Mouse (Mus musculus) adrenal gland (tissue): Measurements from ENCODE around the gene Hoxa3.

Experiments
- intact Hi-C: fragments of 180-260 bp; cut with DNase I; formaldehyde crosslinking; loops from one replicate; pipeline ENCODE4 v1.15.1; 2025

Hoxa3 gene

DNA sequence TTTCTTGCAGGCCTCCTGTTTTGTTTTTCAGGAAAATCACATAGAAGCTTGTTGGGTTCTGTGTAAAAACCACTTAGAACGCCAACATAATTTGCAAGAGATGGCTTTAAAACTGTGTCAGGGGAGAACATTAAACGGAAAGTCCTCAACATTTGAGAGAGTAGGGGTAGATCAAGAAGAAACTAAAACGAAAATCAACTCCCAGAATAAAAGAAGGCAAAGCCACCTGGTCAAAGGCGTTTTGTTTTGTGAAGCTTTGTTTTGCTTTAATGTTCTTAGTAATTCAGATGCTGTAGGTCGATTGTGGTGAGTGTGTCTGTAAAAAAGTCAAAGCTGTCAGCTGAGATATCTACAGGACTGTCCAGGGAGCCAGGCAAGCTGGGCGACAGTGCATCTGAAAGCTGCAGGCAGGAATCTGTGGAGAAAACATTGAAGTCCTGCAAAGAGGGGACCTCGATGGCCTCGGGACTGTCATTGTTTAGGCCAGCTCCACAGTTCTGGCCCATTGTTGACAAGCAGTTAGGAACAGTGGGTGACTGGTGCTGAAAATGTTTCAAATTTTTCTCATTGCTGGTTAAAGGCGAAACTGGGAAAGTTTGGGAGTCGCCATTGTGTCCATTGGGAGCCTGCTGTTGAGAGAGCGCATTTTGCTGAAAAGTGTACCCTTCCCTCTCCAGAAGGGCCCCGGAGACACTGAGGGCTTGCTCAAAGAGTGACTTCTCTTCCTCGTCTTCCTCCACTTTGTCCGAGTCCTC is 50.3 kb downstream of the Hoxa3 start:
- intact Hi-C loops: loop anchor here (5.0 kb wide), 2 partner anchors 40 to 155 kb away; partner anchors contain the start of gene Hoxa5

DNA sequence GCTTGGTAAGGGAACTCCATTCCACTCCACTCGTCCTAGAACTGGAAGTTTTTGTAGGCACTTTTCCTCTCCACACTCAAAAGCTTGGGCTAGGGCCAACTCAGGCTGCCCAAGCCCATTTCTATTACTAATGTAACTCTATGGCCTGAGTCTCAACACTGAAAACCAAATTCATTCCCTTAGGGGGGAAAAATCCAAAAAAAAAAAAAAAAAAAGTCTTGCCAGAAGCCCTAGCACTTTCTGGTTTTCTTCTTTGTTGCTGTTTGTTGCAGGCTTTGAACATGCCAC is 51.1 kb downstream of the Hoxa3 start:
- intact Hi-C loops: loop anchor here (5.0 kb wide), 2 partner anchors 40 to 155 kb away; partner anchors contain the start of gene Hoxa5

DNA sequence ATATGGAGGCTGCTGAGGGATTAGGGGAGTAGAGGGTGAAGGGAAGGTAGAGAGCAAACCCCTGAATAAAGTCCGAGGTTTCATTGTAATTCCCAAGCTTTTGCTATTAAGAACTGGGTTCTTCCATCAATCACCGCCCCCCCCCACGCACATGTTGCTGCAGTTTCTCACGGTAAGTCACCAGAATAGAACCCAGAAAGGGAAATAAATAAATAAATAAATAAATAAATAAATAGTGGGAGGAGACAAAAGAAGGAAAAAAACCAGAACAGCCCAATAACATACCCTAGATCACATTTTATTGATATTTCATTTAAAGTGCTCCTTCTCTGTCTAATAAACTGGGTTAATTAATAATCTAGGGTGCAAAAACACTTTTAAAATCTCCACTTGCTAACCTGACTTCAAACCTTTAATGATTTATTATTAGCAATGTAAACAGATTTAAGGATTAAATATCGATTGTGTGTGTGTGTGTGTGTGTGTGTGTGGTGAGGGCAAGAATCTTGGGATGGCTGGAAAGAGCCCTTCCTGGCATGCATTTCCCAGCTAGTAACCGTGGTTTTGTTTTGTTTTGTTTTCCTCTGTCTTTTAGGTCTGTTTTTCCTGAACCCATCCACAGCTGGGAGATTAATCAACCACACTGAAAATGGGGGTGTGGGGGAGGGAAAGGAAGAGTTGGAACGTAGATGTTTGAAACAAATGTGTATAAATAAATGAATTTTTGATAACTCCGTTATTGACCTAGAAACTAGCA is 51.6 kb downstream of the Hoxa3 start:
- intact Hi-C loops: loop anchor here (5.0 kb wide), 2 partner anchors 41 to 154 kb away; partner anchors contain the start of gene Hoxa5

DNA sequence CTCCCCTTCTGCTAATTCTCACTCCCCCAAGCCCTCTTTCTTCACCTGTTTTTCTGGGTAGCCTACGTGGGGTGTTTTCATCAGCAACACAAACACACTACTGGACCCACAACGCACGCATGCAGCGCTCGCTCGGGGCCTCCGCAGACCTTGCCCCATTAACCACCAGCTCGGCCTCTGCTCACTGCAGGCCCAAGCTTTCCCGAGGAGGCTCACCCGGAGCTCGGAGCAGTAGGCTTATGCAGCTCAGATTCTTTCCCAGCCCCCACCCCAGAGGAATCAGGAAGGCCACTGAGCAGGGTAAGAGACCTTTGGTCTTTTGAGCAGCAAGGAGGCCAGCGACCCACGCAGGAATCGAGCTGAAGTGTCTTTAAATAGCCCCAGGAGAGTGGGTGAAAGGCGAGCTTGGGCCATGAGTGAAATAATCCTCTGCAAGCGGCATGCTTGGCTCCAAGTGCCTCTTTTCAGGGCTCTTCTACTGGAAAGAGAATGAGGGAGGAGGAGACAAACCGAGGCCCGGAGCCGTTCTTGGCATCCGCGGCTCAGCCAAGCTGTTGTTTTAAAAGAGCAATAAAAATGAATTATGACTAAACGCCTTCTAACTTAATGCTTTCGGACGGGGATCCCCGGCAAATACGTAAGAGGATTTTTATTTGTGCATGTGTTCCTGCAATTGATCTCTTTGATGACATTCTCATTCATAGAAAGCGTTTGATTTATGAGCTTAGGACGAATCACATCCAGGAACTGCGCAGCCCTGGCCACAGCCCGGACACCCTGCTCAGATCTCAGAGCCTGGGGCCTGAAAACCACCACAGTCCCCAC is 52.4 kb downstream of the Hoxa3 start:
- intact Hi-C loops: loop anchor here (5.0 kb wide), 2 partner anchors 42 to 153 kb away; partner anchors contain the start of gene Hoxa5

DNA sequence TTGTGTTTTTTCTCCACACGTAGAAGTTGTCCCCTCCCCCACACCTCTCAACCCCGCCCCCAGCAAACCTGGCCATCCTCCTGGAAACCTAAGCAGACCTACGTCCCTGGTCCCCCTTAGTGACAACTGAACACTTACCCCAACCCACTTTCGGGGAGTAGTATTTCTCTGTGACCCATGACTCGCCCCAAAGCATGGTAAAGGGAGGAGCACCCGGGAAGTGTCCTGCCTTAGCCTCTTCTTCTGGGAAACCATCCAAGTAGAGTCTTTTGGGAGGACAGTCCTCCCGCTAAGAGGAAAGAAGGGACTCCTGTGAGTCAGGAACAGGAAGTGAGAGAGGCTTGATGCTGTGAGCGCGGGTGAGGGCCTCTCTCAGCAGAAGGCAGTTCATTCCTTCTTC is 53.2 kb downstream of the Hoxa3 start:
- intact Hi-C loops: loop anchor here (5.0 kb wide), 2 partner anchors 42 to 153 kb away; partner anchors contain the start of gene Hoxa5

DNA sequence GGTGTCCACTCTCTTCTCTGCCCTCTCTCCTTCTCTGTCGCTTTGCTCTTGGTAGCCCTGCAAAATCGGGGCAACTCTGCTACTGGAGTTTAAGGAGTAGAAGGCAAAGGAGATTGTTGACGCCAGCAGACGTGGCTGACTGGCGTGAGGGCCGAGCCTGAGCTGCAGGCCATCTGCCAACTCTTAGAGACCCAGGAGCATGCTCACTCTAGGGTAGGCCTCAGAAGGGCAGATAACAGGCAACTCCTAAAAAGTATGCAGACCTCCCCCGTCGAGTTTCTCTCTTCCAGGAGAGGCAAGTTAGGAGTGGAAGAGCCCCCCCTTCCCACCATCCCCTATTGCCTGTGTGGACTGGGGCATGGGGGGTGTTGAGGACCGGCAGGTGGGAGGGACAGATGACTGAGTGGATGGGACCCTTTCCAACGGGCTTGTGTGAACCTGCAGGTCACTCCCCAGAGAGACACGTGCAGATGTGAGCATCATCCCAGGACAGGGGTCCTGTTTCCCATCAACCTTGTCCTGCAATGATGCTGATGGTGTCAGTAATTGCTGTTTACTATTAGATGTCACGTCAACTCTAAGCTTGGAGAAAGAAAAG is 53.9 kb downstream of the Hoxa3 start:
- intact Hi-C loops: no loop called here

DNA sequence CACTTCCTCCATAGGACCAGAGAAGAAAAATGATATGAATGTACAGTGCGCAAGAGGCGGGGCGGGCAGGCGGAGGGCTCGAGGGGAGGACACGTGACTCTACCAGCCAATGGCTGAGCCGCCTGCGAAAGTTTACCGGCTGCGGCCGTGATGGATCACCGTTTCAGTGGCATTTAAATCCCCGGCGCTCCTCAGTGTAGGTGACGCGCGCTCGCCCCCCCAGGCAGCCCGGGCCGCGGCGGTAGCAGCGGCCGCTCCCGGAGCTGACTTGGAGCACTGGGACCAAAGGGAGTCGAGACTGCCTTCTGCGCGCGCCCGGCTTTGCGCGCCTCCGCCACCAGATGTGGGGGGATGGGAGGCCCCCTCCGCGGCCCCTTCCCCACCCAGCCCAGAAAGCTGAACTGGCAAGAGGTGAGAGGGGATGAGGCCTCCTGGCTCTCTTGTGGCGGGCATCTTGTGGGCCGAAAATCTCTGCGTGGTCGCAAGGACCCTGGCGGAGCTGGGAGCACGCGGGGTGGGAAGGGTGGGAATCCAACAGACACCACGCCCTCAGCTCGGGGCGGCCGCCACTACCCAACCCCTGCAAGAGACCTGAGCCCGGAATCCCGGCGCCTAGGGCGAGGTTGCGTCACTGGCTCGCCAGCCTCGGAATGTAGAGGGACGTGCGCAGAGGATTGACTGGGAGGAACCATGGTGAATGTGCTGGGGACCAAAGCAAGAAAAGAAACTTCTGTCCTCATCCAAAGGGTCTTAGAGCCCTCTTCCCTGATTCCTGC is 54.7 kb downstream of the Hoxa3 start, which contains the start of gene Hoxa1:
TSS of gene Hoxa1 (minus strand) at position 42 of the 776 bp plus-strand sequence.
- intact Hi-C loops: no loop called here

DNA sequence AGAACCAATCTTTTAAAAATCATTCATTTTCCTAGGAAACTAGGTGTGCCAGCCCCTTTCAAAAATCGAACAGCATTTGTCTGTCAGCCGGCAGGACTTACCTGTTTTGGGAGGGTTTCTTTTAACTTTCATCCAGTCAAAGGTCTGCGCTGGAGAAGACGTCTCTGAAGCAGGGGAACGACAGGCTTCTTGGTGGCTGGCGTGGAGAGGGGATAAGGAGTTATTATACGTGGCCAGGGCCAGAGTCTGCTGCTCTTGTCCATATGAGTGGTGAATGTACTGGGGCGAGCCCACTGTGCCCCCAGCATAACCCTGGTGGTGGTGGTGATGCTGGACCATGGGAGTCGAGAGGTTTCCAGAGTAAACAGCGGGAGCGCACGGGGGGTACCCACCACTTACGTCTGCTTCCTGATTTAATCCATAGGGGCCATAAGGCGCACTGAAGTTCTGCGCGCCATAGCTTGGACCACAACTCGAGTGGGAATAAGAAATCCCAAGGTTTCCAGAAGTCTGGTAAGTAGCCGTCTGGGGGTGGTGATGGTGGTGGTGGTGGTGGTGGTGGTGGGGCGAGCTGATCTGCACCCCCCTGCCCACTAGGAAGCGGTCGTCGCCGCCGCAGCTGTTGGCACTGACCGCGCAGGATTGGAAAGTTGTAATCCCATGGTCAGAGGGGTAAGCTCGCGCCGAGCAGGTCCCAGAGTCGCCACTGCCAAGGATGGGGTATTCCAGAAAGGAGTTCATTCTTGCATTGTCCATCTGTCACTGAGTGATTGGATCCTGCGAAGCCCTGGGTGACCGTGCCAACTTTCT is 55.5 kb downstream of the Hoxa3 start:
- intact Hi-C loops: no loop called here

DNA sequence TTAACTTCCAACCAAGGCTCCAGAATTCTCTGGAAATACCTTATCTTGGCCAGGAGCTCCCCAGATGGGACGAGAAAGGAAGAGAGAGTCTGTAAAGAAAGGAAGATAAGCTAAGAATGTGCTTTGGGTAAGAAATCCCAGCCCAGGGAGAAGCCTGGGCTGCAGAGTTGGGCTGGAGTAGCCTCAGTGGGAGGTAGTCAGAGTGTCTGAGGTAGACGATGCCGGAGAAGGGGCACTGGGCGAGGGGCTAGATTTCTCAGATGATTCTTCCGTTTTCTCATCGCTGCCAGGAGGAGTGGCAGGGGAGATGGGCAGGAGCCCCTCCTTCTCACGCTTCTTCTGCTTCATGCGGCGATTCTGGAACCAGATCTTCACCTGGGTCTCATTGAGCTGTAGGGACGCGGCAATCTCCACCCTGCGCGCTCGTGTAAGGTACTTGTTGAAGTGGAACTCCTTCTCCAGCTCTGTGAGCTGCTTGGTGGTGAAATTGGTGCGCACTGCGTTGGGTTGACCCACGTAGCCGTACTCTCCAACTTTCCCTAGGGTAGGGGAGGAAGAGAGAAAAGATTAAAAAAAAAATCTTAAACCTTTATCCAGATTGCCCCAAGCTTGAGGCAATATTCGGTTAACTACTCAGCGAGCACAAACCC is 56.5 kb downstream of the Hoxa3 start:
- intact Hi-C loops: no loop called here

DNA sequence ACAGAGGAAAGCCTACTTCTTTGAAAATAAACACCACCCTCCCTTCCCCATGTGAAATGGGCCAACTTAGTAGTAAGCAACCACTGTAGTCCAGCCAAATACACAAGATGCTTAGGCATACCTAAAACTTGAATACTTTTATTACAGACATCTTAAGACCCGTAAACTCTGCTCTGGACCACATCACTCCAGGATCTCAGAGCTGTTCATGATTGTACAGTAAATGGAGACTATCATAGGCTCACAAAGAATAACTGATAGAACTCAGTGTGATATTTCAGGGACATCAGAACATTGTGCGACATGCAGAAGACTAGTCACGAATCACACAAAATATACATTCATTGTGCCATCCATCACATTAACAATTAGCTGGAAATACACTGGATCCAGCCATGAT is 57.7 kb downstream of the Hoxa3 start:
- intact Hi-C loops: no loop called here

DNA sequence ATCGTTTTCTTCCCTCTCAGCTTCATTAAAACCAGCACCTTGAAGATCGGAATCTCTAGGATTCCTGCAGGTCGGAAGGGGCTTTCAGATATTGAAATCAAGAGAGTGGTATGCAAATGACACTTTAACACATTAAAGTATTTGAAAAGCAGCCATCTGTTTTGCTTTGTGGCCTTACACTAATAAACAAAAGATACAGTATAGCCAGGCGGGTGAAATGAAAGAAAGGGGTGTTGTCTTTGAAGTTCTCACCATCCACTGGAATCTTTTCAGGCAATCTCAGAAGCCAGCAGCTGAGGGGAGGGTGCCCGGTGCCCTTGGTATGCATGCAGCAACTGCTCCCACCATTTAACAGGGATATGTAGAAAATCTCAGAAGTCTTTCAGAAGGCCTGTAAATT is 59.1 kb downstream of the Hoxa3 start:
- intact Hi-C loops: no loop called here

DNA sequence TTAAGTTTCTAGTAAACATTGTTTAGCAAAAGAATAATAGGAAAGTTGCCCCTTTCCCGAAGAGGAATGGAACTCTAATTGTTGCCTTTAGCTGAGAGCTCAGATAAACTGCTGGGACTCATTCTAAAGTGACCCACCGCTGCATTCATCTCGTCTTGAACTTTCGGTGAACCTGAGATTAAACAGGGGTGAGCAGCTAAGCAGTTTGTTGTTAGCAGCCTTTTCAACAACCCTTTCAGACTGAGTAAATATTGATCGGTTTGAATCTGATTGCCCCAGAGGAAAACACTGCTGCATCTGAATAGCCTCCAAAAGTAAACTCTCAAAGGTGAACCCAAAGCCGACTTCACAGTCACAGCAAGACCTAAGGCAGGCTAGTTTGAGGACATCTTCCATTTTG is 59.9 kb downstream of the Hoxa3 start:
- intact Hi-C loops: no loop called here

DNA sequence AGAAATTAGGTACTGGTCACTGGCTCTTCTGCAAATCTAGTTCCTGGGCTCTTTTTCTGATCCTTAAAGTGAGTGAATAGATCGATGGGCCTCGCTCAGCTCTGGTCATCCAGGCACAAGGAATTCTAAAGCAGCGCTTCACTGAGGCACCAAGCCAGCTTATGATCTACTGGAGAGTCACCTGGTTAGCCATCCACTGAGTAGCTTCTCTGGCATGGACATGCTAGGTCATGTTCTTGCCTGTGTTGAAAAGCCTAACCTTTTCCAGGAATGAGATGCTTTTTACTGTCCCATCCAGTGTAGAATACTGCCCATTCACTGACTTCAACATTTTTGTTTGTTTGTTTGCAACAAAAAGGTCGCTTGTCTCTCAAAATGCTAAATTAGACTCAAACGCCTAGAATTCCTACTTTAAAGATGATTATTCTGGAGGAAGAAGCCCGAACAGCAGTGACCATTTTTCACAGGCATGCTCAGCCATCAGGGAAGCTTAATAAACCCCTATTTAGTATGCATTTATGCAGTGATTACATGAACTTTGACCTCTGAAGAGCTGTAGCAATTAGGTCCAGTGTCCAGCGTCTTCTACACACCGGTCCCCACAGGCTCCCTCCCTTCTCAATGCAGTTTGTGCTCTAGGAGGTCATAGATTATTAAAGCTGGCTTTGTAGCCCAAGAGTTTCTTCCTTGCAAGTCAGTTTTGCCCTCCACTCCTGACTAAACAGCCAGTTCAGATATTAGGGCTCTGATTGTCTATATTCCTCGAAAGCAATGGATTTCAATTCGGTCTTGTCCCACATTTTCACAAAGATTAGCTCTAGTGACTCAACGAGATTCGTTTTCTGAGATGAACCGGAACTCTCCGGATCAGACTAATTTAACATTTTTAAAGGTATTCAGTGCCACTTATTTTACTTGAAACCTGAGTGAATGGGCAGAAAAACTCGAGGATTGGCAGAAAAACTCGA is 60.6 kb downstream of the Hoxa3 start:
- intact Hi-C loops: no loop called here

DNA sequence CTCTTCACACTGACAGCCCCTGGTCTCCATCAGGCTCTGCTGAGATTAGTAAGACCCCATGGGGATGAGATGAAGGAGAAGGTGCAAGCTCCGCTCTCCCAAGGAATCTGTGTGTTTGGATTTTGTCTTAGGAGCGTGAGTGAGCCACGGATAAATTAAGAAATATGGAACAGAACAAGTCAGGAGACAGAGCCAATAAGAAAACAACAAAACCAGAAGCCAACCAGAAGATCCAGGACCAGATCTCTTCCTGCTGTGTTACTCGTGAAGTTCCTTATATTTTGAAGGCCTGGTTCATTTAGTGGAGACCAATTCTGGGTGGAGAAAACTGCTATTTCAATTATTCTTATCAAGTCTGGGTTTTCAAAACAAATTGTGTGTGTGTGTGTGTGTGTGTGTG is 61.6 kb downstream of the Hoxa3 start:
- intact Hi-C loops: no loop called here

DNA sequence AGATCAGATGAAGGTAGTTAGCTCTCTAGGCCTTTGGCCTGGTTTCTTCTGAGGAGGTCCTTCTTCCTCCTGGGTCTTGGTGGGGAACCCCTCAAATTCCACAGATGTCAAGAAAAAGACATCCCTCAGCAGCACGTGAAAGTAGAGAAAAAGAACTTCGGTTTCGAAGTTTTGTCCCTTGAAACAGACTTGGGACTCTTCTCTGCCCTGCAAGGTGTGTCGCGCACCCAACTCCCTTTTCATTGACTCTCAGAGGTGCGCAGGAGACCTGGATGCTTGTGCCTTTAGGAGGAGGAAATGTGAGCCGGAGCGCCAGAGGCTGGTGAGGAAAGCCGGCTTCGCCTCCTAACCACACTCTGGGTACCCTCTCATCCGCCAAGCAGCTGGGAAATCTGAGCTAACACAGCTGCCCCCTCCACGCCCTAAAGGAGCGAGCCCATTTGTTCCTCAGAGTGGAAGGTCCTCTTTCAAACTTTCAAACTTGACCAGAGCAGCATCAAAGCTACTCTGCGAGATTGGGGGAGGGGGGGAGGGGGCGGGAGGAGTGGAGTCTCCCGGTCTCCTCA is 62.7 kb downstream of the Hoxa3 start:
- intact Hi-C loops: no loop called here

DNA sequence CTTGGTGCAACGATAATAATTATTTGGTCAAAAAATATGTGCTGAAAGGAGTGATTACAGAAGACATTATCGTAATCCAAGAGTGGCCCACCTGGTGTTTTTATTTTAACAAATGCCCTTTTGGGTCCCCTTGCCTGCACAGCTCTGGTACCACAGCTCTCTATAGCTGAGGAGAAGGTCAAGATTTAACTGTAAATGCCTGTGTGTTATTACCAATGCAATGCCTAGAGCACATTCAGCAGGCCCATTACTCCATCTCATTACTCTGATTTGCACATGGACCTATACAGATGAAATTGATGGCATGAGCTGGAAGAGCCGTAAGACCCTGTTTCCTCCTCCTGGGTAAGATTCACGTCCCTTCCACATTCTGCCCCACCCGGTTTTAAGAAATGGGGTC is 74.0 kb downstream of the Hoxa3 start:
- intact Hi-C loops: no loop called here

DNA sequence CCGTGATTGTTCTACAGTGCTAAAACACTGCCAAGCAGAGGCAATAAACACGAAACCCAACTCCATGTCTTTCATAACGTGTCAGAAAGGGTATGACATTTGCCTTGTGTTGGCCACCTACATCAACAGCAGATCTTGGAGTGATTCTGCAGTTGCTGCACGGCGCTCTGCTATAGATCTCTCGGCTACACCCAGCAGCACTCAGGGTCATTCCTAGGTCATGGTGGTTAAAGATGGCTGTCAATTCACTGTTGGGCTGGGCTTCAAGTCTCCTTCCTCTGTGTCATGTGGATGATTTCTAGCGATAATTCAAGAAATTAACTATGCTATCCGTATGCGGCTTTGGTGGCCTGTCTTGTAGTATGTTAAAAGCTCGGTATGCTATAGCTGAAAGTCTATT is 74.6 kb downstream of the Hoxa3 start:
- intact Hi-C loops: no loop called here
